Mouse (Mus musculus) ES-E14 (cell line): Measurements from ENCODE around the gene Klhl7. TPM values are rescaled to one million over a fixed set of nuclear protein-coding genes. Genes with fewer than 3 reads are reported as not detected.
A peak's percentile ranks its signal among the peaks of the same experiment; 100 is the strongest.

ENCODE experiments used
- DNase-seq: peaks from one replicate; pipeline ENCODE4 v3.0.0-alpha.2; 2013; ENCODE audit warnings: low read depth, low spot score
- H3K27ac ChIP-seq: 2 replicates; pipeline ENCODE4 v1.5.1; 2012; ENCODE audit warnings: low read depth, mild to moderate bottlenecking, low read length, moderate library complexity, mixed read lengths; ENCODE audit not compliant: poor library complexity, insufficient read depth, severe bottlenecking
- H3K36me3 ChIP-seq: 2 replicates; pipeline ENCODE4 v1.6.1; 2012; ENCODE audit warnings: mild to moderate bottlenecking, low read length, moderate library complexity, mixed read lengths; ENCODE audit not compliant: control insufficient read depth, poor library complexity, insufficient read depth, severe bottlenecking
- H3K4me1 ChIP-seq, 2 experiments: fragments of 150-350 bp in 1 of 2; sonication (generic) in 1 of 2; 2 replicates each; pipeline ENCODE4 v1.6.1; 2012; ENCODE audit warnings: low read length in 2 of 2, mild to moderate bottlenecking in 1 of 2, mixed read lengths in 1 of 2; ENCODE audit not compliant: control insufficient read depth in 2 of 2, insufficient read depth in 2 of 2, poor library complexity in 1 of 2
- H3K4me3 ChIP-seq, 2 experiments: fragments of 150-350 bp in 1 of 2; sonication (generic) in 1 of 2; 2 replicates each; pipeline ENCODE4 v1.5.1; 2012; ENCODE audit warnings: low read length in 2 of 2, low read depth in 1 of 2, mild to moderate bottlenecking in 1 of 2, mixed read lengths in 1 of 2; ENCODE audit not compliant: insufficient read depth in 1 of 2, poor library complexity in 1 of 2, severe bottlenecking in 1 of 2
- H3K9ac ChIP-seq: 2 replicates; pipeline ENCODE4 v1.6.1; 2012; ENCODE audit warnings: low read depth, mild to moderate bottlenecking, low read length, mixed read lengths; ENCODE audit not compliant: poor library complexity, insufficient read depth, severe bottlenecking
- H3K9me3 ChIP-seq: fragments of 150-350 bp; sonication (generic); 2 replicates; pipeline ENCODE4 v1.6.1; 2012; ENCODE audit warnings: low read depth, mild to moderate bottlenecking, low read length; ENCODE audit not compliant: control insufficient read depth, insufficient read depth
- CHD2 ChIP-seq: IDR thresholded peaks from 2 replicates; pipeline ENCODE4 v1.6.1; 2014; ENCODE audit warnings: mild to moderate bottlenecking, low read depth, low read length, inconsistent platforms
- HCFC1 ChIP-seq: IDR thresholded peaks from 2 replicates; pipeline ENCODE4 v1.6.1; 2012; ENCODE audit warnings: low read length, inconsistent platforms, borderline replicate concordance; ENCODE audit not compliant: insufficient read depth
- MAFK ChIP-seq: IDR thresholded peaks from 2 replicates; pipeline ENCODE4 v1.6.1; 2014; ENCODE audit warnings: mild to moderate bottlenecking, low read depth, low read length, inconsistent platforms; ENCODE audit not compliant: insufficient read depth
- ZC3H11A ChIP-seq: IDR thresholded peaks from 2 replicates; pipeline ENCODE4 v1.6.1; 2012; ENCODE audit warnings: low read depth, mild to moderate bottlenecking, inconsistent platforms, low read length, borderline replicate concordance
- ZNF384 ChIP-seq: IDR thresholded peaks from 2 replicates; pipeline ENCODE4 v1.6.1; 2012; ENCODE audit warnings: low read depth, low read length, inconsistent platforms
- in situ Hi-C, 2 experiments: fragments of 600-800 bp; cut with MboI; formaldehyde crosslinking; loops; one replicate each; pipeline ENCODE4 v1.15.1; 2025; ENCODE audit warnings: low sequenced_read_pairs in 2 of 2, inconsistent platforms in 1 of 2; ENCODE audit not compliant: unreplicated experiment in 2 of 2
- total RNA-seq: library from RNA; depleted of rRNA; stranded (reverse); fragments of 300-350 nt; gene quantifications from 2 replicates; pipeline ENCODE4 v1.2.3, GENCODE M21; 2012

The Klhl7 gene
- total RNA-seq, 1 experiment, result 30.5 TPM

DNA sequence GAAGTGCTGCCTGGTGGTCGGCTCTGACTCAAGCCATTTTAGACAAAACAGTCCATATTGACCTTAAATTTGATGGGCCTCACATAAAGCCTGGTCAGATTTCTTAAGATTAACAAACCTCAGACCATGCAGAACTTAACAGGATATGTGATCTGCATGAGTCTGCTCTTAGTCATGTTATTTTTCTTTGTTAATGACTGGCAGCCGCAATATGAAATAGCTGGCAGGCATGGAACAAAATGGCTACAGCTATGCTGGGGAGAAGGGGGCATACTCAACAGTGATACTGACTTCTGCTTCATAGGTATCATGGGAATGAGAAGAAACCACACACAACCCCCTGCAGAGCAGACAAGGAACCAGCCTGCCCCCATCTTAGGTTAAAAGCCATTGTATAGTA lies 43.5 kb upstream of the Klhl7 start:
- Histone ChIP-seq H3K9me3 (no peaks in the 10 kb centered on the region), H3K4me1 (peaks cover 0 to 3% of the 10 kb centered on the region in 2 experiments; a peak in 1 of 4 replicates), H3K9ac (no peak overlapping the region), H3K36me3 (no peaks in the 10 kb centered on the region), H3K27ac (no peak overlapping the region), H3K4me3 (no peak overlapping the region)
- DNase-seq, result no peak
- in situ Hi-C loops, result no loop called here
- TF ChIP-seq ZNF384, result no peak

DNA sequence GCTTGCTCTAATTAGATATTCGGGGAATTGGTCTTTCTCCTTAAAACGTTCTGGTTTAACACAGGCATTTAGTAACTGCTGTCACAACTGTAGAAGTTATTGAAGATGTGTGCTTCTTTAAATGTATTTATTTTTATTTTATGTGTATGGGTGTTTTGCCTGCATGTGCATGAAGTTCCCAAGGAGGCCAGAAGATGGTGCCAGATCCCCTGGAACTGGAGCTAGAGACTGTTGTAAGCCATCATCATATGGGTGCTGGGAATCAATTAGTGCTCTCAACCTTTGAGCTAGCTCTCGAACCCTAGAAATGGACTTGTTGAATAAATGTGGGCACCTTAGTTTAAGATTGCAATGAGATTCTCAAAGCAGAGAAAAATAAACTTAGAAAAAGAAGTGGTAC lies 42.8 kb upstream of the Klhl7 start:
- Histone ChIP-seq H3K4me3 (no peak overlapping the region), H3K36me3 (no peaks in the 10 kb centered on the region), H3K9ac (no peak overlapping the region), H3K27ac (no peak overlapping the region), H3K4me1 (no peaks in the 10 kb centered on the region), H3K9me3 (no peaks in the 10 kb centered on the region)
- in situ Hi-C loops, result no loop called here
- DNase-seq, result peak; percentile 28
- TF ChIP-seq HCFC1 (no peak), MAFK (no peak), ZC3H11A (no peak), ZNF384 (no peak), CHD2 (no peak)

DNA sequence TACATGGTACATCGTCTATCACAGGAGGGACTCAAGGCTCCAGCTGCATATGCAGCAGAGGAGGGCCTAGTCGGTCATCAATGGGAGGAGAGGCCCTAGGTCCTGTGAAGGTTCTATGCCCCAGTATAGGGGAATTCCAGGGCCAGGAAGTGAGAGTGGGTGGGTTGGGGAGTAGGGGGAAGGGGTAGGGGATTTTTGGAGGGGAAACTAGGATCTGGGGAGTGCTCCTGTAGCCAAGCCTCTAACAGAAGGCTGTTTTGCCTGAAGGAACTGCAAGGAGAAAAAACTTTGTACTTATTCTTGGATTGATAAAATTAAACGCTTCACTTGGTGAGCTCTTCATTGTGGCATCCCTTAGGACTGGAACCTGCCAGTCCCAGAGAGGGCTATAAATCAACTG lies 39.5 kb upstream of the Klhl7 start:
- no peaks in the 10 kb centered on the region for H3K9me3 ChIP-seq
- peaks cover 0 to 5% of the 10 kb centered on the region in 2 experiments; a peak in 1 of 4 replicates for H3K4me1 ChIP-seq
- H3K36me3 ChIP-seq, result no peaks in the 10 kb centered on the region
- H3K9ac ChIP-seq, result no peak overlapping the region
- no peak for DNase-seq
- in situ Hi-C loops, result no loop called here
- TF ChIP-seq ZNF384 (no peak), HCFC1 (no peak), CHD2 (no peak), ZC3H11A (no peak), MAFK (no peak)
- no peak overlapping the region for H3K27ac ChIP-seq
- H3K4me3 ChIP-seq, result no peak overlapping the region

DNA sequence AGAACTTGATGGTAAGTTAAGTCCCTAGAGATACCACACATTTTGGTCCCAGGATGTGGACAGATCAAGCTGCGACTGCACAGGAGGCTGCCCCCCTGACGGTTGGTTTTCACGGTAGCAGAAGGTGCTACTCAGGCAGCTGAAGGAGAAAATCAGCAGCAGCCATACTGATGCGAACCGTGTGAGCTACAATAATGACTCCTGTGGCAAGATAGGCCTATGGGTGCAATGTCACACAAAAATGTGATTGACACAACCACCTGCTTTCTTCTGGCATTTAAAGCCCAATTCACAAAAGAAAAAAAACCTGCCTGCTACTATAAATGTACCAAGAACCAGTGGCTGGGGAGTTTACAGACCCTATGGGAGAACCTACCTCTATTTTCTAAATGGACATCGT lies 37.4 kb upstream of the Klhl7 start:
- in situ Hi-C loops, result no loop called here
- TF ChIP-seq MAFK (no peak), CHD2 (no peak), ZNF384 (no peak), HCFC1 (no peak), ZC3H11A (no peak)
- peaks cover 0 to 5% of the 10 kb centered on the region in 2 experiments; a peak in 1 of 4 replicates for H3K4me1 ChIP-seq
- H3K4me3 ChIP-seq, result no peak overlapping the region
- H3K27ac ChIP-seq, result no peak overlapping the region
- H3K9ac ChIP-seq, result no peak overlapping the region
- DNase-seq, result no peak
- no peaks in the 10 kb centered on the region for H3K36me3 ChIP-seq
- H3K9me3 ChIP-seq, result no peaks in the 10 kb centered on the region

DNA sequence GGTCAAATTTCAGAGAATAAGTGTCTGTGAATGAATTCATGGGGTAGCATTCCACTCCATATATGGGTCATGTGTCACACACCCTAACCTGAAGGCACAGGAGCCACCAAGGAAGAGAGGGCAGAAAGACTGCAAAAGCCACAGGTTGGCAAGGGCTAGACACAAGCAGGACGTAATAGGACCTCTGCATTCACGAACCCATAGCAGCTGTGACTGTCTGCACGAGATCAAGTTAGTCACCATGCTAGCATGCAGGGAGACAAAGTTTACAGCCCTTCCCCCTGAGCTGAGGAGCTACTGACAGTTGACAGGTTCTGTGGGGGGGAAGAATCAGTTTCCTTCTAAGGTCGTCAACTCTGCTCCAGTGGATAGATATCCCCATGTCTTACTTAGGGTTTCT lies 36.9 kb upstream of the Klhl7 start:
- no peak overlapping the region for H3K4me3 ChIP-seq
- H3K9me3 ChIP-seq, result no peaks in the 10 kb centered on the region
- TF ChIP-seq CHD2 (no peak), HCFC1 (no peak), ZC3H11A (no peak), ZNF384 (no peak), MAFK (no peak)
- H3K4me1 ChIP-seq, result peaks cover 0 to 5% of the 10 kb centered on the region in 2 experiments; a peak in 1 of 4 replicates
- no peak for DNase-seq
- no peak overlapping the region for H3K27ac ChIP-seq
- in situ Hi-C loops, result no loop called here
- H3K36me3 ChIP-seq, result no peaks in the 10 kb centered on the region
- H3K9ac ChIP-seq, result no peak overlapping the region
